In the genomic region with DNA sequence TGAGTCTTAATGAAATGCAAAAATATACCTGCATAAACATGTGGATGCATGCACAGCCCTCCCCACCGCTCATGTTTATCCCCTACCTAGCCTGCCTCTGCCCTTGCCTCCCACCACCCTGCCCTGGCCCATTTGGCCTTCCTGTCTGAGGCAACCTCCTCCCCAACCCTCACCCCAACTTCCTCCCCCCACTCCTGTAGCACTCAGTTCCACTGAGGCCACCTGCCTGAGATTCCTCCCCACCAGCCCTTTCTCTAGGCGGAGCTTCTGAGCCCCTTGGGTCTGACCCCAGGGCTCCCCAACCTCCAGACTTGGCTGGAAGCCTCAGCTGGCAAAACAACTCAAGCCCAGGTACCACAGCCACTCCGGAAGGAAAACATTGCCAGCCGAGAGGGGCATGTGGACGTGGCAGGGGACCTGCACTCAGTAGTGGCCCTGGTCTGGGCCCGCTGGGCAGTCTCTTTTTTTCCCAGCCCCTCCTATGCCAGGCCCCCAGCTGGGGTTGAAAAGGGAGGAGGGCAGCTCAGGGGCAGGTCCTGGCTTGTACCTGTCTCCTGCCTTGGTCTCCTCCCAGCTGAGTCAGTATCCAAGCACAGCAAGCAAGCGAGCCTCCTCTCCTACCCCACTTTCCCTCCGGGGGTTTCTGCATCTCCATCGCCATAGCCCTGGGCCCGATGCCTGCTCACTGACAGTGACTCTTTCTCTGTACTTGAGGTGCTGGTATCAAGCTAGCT, we compare ENCODE assay signal across 14 mouse cellular contexts. TPM values are rescaled to one million over a fixed set of nuclear protein-coding genes. Genes with fewer than 3 reads are reported as not detected.
A peak's percentile ranks its signal among the peaks of the same experiment; 100 is the strongest.
DNase-seq lines count a peak whose midpoint lies in the region; ATAC-seq and TF ChIP-seq lines count a peak whose summit lies in the region.
"Had no signal": no experiment of that assay in that cellular context is flagged by ENCODE, and none has a peak within 500 bp of the region (broad histone marks: within the 10 kb centered on the region; RNA-seq: fewer than 3 reads in every experiment).

No protein-coding gene starts in this region.

- intact Hi-C loops in left cerebral cortex, postnatal 14 days (cut with DNase I), result no loop called here
- intact Hi-C loops in left cerebral cortex, postnatal 25 days (cut with DNase I), result no loop called here

- peaks cover 20% of the 10 kb centered on the region for H3K4me1 ChIP-seq in liver, embryonic 12.5 days
- H3K4me1 ChIP-seq in liver, postnatal 0 days (ENCODE audit: insufficient read depth), result 0 out of 2 replicates have a peak, but pooled peaks cover 3% of the 10 kb centered on the region
- H3K4me1 ChIP-seq in kidney, adult 2 months (ENCODE audit: control insufficient read depth, insufficient read depth, low read length), result peaks cover 5% of the 10 kb centered on the region; the same call in 1 of the 2 replicates

- DNase-seq in liver, result no peak
- no peak for DNase-seq in liver, postnatal 0 days
- peak; percentile 76 for DNase-seq in thymus, postnatal 25 days
- DNase-seq in left cerebral cortex, postnatal 14 days (ENCODE audit: low spot score in 2 of 2), result no peak
- no peak for DNase-seq in left cerebral cortex, postnatal 25 days (ENCODE audit: low spot score in 2 of 2)
- no peak for DNase-seq in kidney, adult 2 months
- DNase-seq: adrenal gland, postnatal 25 days; cerebellum, postnatal 10 days; gastrocnemius, postnatal 14 days; layer of hippocampus, postnatal 36 days had no signal

- WGBS in liver, embryonic 12.5 days (ENCODE audit: insufficient replicate concordance), result 66% methylated on average over 10 of the region's 10 CpGs
- WGBS in liver, postnatal 0 days (ENCODE audit: insufficient replicate concordance), result 51% methylated on average over 10 of the region's 10 CpGs
- 58% methylated on average over 10 of the region's 10 CpGs for WGBS in kidney, adult 2 months

- peaks cover 31% of the 10 kb centered on the region for H3K27me3 ChIP-seq in liver, embryonic 12.5 days (replicated peaks)
- H3K27me3 ChIP-seq in liver, postnatal 0 days (ENCODE audit: insufficient read depth, low read length), result peaks cover 2% of the 10 kb centered on the region; the same call in 1 of the 2 replicates
- no peaks in the 10 kb centered on the region for H3K27me3 ChIP-seq in kidney, adult 2 months (replicated peaks; ENCODE audit: control insufficient read depth, insufficient read depth, low read length)

- no peak for ATAC-seq in liver, embryonic 12.5 days
- ATAC-seq in common myeloid progenitor, adult 5-6 weeks (replicated peaks; ENCODE audit: low read depth, poor library complexity, severe bottlenecking), result peak; percentile 28; the same call in 1 of the 2 replicates
- ATAC-seq in liver, postnatal 0 days, result no peak
- ATAC-seq: hindbrain, embryonic 16.5 days had no signal

- H3K27ac ChIP-seq in liver, embryonic 12.5 days, result peak overlapping the region; percentile 31
- H3K27ac ChIP-seq in liver, postnatal 0 days (ENCODE audit: low read depth), result no peak overlapping the region
- H3K27ac ChIP-seq in kidney, adult 2 months (ENCODE audit: insufficient read depth, low read depth, low read length), result no peak overlapping the region

- no peak overlapping the region for H3K4me2 ChIP-seq in liver, embryonic 12.5 days
- H3K4me2 ChIP-seq in liver, postnatal 0 days (ENCODE audit: low read depth, low read length), result peak overlapping the region; percentile 55

- H3K36me3 ChIP-seq in liver, embryonic 12.5 days, result peaks cover 30% of the 10 kb centered on the region
- H3K36me3 ChIP-seq in liver, postnatal 0 days (replicated peaks; ENCODE audit: insufficient read depth, low read length), result peaks cover 24% of the 10 kb centered on the region
- no peaks in the 10 kb centered on the region for H3K36me3 ChIP-seq in kidney, adult 2 months (ENCODE audit: control insufficient read depth, insufficient read depth, low read length)

- no peaks in the 10 kb centered on the region for H3K9me3 ChIP-seq in liver, embryonic 12.5 days (replicated peaks)
- H3K9me3 ChIP-seq in liver, postnatal 0 days (ENCODE audit: low read length), result no peaks in the 10 kb centered on the region

- no peak overlapping the region for H3K4me3 ChIP-seq in liver, embryonic 12.5 days
- peak overlapping the region; percentile 9; the same call in 1 of the 2 replicates for H3K4me3 ChIP-seq in liver, postnatal 0 days (ENCODE audit: low read depth, low read length)
- no peak overlapping the region for H3K4me3 ChIP-seq in kidney, adult 2 months (ENCODE audit: insufficient read depth, low read depth, low read length)

- TF ChIP-seq EP300 in liver, postnatal 0 days (IDR thresholded peaks at IDR 0.05; ENCODE audit: low read depth), result no peak

- no peak for TF ChIP-seq CTCF in liver, postnatal 0 days (IDR thresholded peaks at IDR 0.05; ENCODE audit: low read depth)
- no peak for TF ChIP-seq CTCF in kidney, adult 2 months (conservative IDR thresholded peaks at IDR 0.05; ENCODE audit: insufficient read depth, insufficient read length, low read depth, low read length)

- no peak for TF ChIP-seq POLR2A in kidney, adult 2 months (IDR thresholded peaks at IDR 0.05; ENCODE audit: low read depth, low read length)

- H3K9ac ChIP-seq in liver, embryonic 12.5 days, result no peak overlapping the region
- peak overlapping the region; percentile 30 for H3K9ac ChIP-seq in liver, postnatal 0 days (replicated peaks)

RNA-seq across cellular contexts. Expression of gene Sytl1, which starts 1.1 kb away (rescaled TPM):
- 0.37 and 0.46 TPM in 2 replicates for polyA plus RNA-seq in liver, embryonic 12.5 days (2016; fragmentation: Nextera tagmentation; extraction: Ambion mirVana)
- 0.87 and 3.0 TPM in 2 replicates for total RNA-seq in common myeloid progenitor, adult 5-6 weeks (2017)
- 1.0 and 1.3 TPM in 2 replicates for polyA plus RNA-seq in liver, postnatal 0 days (2015; fragmentation: Nextera tagmentation; extraction: Ambion mirVana)
- under 1 TPM in 1 of 2 experiments, not detected in 1; 0.51 TPM for total RNA-seq in left cerebral cortex, postnatal 14 days (2021)
- 1 to 10 TPM in 1 of 2 experiments, under 1 TPM in 1; 0.98 to 1.2 TPM for total RNA-seq in left cerebral cortex, postnatal 25 days (2021)
- polyA plus RNA-seq in kidney, adult 2 months (2012; rRNA removed), result 5.9 TPM in 2 replicates

RNA-seq across cellular contexts. Expression of gene Tmem222, which starts 15.8 kb away (rescaled TPM):
- 47.6 and 48.4 TPM in 2 replicates for polyA plus RNA-seq in liver, embryonic 12.5 days (2016; fragmentation: Nextera tagmentation; extraction: Ambion mirVana)
- total RNA-seq in common myeloid progenitor, adult 5-6 weeks (2017), result 20.4 and 21.7 TPM in 2 replicates
- polyA plus RNA-seq in liver, postnatal 0 days (2015; fragmentation: Nextera tagmentation; extraction: Ambion mirVana), result 29.6 and 30.8 TPM in 2 replicates
- 10 to 100 TPM; 81.7 to 87.9 TPM for total RNA-seq in left cerebral cortex, postnatal 14 days (2021)
- 10 to 100 TPM; 87.4 to 92.5 TPM for total RNA-seq in left cerebral cortex, postnatal 25 days (2021)
- 70.6 and 80.4 TPM in 2 replicates for polyA plus RNA-seq in kidney, adult 2 months (2012; rRNA removed)

RNA-seq across cellular contexts. Expression of gene Map3k6, which starts 21.2 kb away (rescaled TPM):
- 2.8 and 3.6 TPM in 2 replicates for polyA plus RNA-seq in liver, embryonic 12.5 days (2016; fragmentation: Nextera tagmentation; extraction: Ambion mirVana)
- total RNA-seq in common myeloid progenitor, adult 5-6 weeks (2017), result 4.9 and 7.2 TPM in 2 replicates
- 1.2 and 1.3 TPM in 2 replicates for polyA plus RNA-seq in liver, postnatal 0 days (2015; fragmentation: Nextera tagmentation; extraction: Ambion mirVana)
- 1 to 10 TPM; 2.3 to 5.8 TPM for total RNA-seq in left cerebral cortex, postnatal 14 days (2021)
- 1 to 10 TPM; 4.7 to 5.3 TPM for total RNA-seq in left cerebral cortex, postnatal 25 days (2021)
- polyA plus RNA-seq in kidney, adult 2 months (2012; rRNA removed), result 3.8 and 4.3 TPM in 2 replicates

RNA-seq across cellular contexts. Expression of gene Gpr3, which starts 49.5 kb away (rescaled TPM):
- not detected in 2 replicates for polyA plus RNA-seq in liver, embryonic 12.5 days (2016; fragmentation: Nextera tagmentation; extraction: Ambion mirVana)
- not detected in 2 replicates for total RNA-seq in common myeloid progenitor, adult 5-6 weeks (2017)
- polyA plus RNA-seq in liver, postnatal 0 days (2015; fragmentation: Nextera tagmentation; extraction: Ambion mirVana), result not detected in 2 replicates
- total RNA-seq in left cerebral cortex, postnatal 14 days (2021), result 1 to 10 TPM; 7.4 to 10.0 TPM
- 10 to 100 TPM; 10.1 to 13.0 TPM for total RNA-seq in left cerebral cortex, postnatal 25 days (2021)
- 0.39 and 0.53 TPM in 2 replicates for polyA plus RNA-seq in kidney, adult 2 months (2012; rRNA removed)
- total RNA-seq: adrenal gland, postnatal 25 days; gastrocnemius, postnatal 14 days; megakaryocyte-erythroid progenitor cell, adult 5-6 weeks had no signal

RNA-seq across cellular contexts. Expression of gene Cd164l2, which starts 49.9 kb away (rescaled TPM):
- polyA plus RNA-seq in liver, embryonic 12.5 days (2016; fragmentation: Nextera tagmentation; extraction: Ambion mirVana), result 0.12 and 0.26 TPM in 2 replicates
- total RNA-seq in common myeloid progenitor, adult 5-6 weeks (2017), result not detected in 2 replicates
- 0.25 and 0.39 TPM in 2 replicates for polyA plus RNA-seq in liver, postnatal 0 days (2015; fragmentation: Nextera tagmentation; extraction: Ambion mirVana)
- 1 to 10 TPM; 2.4 to 4.1 TPM for total RNA-seq in left cerebral cortex, postnatal 14 days (2021)
- total RNA-seq in left cerebral cortex, postnatal 25 days (2021), result 1 to 10 TPM; 5.3 to 6.9 TPM
- polyA plus RNA-seq in kidney, adult 2 months (2012; rRNA removed), result 15.3 and 17.7 TPM in 2 replicates
- total RNA-seq: gastrocnemius, postnatal 14 days; megakaryocyte-erythroid progenitor cell, adult 5-6 weeks had no signal
